Mouse (Mus musculus) kidney, adult 2 months (tissue): ENCODE data around the gene Gm47289.

Source experiments
- CTCF ChIP-seq: fragments of 200-500 bp; conservative IDR thresholded peaks from 2 replicates; pipeline ENCODE4 v1.5.1; 2011; ENCODE audit warnings: low read depth, mild to moderate bottlenecking, control low read depth, low read length, moderate library complexity, mixed read lengths; ENCODE audit not compliant: insufficient read depth, insufficient read length
- POLR2A ChIP-seq: fragments of 200-500 bp; IDR thresholded peaks from one replicate; pipeline ENCODE4 v1.6.1; 2011; ENCODE audit warnings: low read depth, low read length, control low read depth

- TF ChIP-seq POLR2A: no peak
- TF ChIP-seq CTCF: no peak
These were observed 12.7 kb upstream of the Gm47289 start for GRCm38 (mm10) chr9:119146098-119146770.
